Mouse (Mus musculus): ENCODE data around the gene Fuca1.
A peak's percentile ranks its signal among the peaks of the same experiment; 100 is the strongest.

DNA sequence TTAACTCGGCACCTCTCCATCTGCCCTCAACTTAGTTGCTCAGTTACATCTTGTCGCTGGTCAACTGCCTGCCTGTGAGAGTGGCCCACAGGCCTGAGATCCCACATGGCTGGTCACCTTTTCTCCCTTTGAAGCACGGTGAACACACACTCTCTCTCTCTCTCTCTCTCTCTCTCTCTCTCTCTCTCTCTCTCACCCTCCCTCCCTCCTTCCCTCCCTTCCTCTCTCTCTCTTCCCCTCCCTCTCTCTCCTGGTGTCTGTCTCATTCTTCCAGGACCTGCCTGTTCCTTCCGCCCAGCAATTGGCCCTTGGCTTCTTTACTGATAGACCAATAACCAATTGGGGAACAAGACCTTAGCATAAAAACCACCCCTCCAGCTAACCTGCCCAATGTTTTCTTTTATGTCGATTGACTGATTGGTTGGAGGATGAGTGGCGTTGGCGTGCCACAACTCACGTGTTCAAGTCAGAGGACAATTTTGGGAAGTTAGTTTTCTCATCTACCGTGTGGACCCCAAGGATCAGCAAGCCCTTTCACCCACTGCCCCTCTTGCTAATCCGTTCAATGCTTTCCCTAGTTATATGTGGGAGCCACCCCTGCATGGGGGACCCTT lies 5.8 kb downstream of the Fuca1 start:
- no peak for TF ChIP-seq CTCF (IDR thresholded peaks at IDR 0.05 in 2 of 3, conservative IDR thresholded peaks at IDR 0.05 in 1 of 3; ENCODE audit: control insufficient read depth in 1 of 3, insufficient read depth in 1 of 3, low read depth in 2 of 3, low read length in 3 of 3, poor library complexity in 1 of 3, severe bottlenecking in 1 of 3)
- TF ChIP-seq CHD2 (IDR thresholded peaks at IDR 0.05; ENCODE audit: low read length) = peak; percentile 76
- peak; percentile 40; the same call in 1 of the 2 replicates for TF ChIP-seq ELF1 (IDR thresholded peaks at IDR 0.05; ENCODE audit: low read depth, low read length)
- peak; percentile 70 for TF ChIP-seq HCFC1 (IDR thresholded peaks at IDR 0.05; ENCODE audit: low read depth, low read length)
- peak; percentile 57 to 74; a peak in 3 of 4 replicates for TF ChIP-seq POLR2A (IDR thresholded peaks at IDR 0.05; ENCODE audit: control insufficient read depth in 1 of 2, insufficient read depth in 1 of 2, low read depth in 1 of 2, low read length in 2 of 2, poor library complexity in 1 of 2)
- no peak for TF ChIP-seq GATA1 (IDR thresholded peaks at IDR 0.05; ENCODE audit: low read depth, low read length)
- TF ChIP-seq E2F4 (IDR thresholded peaks at IDR 0.05; ENCODE audit: borderline replicate concordance, low read depth, low read length) = no peak
- TF ChIP-seq USF1 (IDR thresholded peaks at IDR 0.05; ENCODE audit: low read depth, low read length) = peak; percentile 90
- TF ChIP-seq NRF1 (IDR thresholded peaks at IDR 0.05; ENCODE audit: insufficient read depth, low read depth, low read length, poor library complexity, severe bottlenecking) = no peak
